Mouse (Mus musculus): ENCODE results near the gene Gdf11. TPM values are rescaled to one million over a fixed set of nuclear protein-coding genes. Genes with fewer than 3 reads are reported as not detected.

Gene Gdf11
- polyA plus RNA-seq, 1 experiment from 2014 or later, result 13.5 TPM

DNA sequence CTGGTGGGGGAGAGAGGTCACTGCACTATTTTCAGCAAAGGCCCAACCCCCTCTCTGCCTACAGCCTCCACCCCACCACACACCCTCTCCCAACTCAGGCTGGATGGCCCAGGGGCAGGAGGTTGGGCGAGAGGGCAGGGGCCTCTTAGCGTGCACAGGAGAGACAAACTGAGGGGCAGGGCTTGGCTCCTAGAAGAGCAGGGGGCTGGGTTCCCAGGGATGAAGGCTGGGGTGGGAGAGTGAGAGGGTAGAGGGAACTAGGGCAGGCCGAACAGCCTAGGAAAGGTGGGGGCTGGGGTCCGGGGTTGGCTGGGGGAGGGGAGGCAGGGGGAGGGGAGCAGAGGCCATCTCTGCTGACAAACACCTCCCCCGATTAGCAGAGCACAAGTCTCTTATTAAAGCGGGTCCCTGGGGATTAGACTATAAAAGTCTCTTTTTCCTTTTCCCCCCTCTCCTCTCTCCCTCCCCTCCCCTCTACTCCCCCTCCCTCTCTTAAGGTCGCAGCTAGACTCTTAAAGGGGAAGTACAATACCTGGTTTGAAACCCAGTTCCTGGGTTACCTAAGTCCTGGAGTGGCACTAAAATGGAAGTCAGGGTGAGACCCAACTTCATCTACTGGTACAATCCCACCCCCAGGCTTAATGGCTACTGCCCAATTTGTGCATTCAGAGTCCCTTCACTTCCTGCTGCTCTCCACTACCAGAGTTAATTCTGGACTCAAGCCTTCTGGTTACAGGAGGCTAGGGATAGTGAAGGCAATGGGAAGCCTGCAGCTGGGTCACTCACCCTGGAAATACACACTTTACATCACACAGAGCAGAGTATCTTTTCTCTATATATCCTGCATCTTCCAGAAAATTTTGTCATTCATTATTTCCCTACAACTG is 2.3 kb downstream of the Gdf11 start:
- WGBS, result 0% methylated on average over 7 of the region's 7 CpGs
- H3K9ac ChIP-seq, result peak overlapping the region; percentile 91
- H3K36me3 ChIP-seq, result peaks cover 39% of the 10 kb centered on the region
- no peaks in the 10 kb centered on the region for H3K9me3 ChIP-seq
- peak overlapping the region; percentile 83 for H3K4me3 ChIP-seq
- H3K27me3 ChIP-seq, result no peaks in the 10 kb centered on the region
- H3K27ac ChIP-seq (replicated peaks), result peak overlapping the region; percentile 99
- peaks cover 57% of the 10 kb centered on the region for H3K4me1 ChIP-seq (replicated peaks)
- peak; percentile 45 for ATAC-seq (ENCODE audit: low read depth)
- peak overlapping the region; percentile 85 for H3K4me2 ChIP-seq

DNA sequence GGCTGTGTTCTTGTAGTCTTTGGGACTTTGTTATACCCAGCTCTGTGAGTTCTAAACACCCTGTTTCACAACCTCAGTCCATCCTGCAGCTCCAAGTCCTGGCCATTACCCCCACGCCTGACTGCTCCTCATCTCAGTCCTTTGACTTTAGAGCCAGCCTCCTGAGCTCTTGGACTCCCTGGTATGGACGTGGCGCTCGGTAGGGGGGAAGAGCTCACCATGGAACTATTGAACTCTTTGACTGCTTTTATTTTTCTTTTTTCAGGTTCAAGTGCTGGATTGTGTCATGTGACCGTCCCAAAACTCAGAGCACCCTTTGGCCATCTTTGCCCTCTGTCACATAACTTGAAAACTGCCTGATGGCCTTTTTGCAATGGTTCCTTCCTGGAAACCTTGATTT is 9.5 kb downstream of the Gdf11 start:
- 89% methylated on average over 5 of the region's 5 CpGs for WGBS
- Histone ChIP-seq H3K27ac (replicated peaks) (no peak overlapping the region), H3K27me3 (no peaks in the 10 kb centered on the region), H3K9me3 (no peaks in the 10 kb centered on the region), H3K4me2 (no peak overlapping the region), H3K9ac (no peak overlapping the region), H3K4me1 (replicated peaks) (peaks cover 15% of the 10 kb centered on the region), H3K4me3 (no peak overlapping the region), H3K36me3 (peaks cover 72% of the 10 kb centered on the region)
- no peak for ATAC-seq (ENCODE audit: low read depth)

DNA sequence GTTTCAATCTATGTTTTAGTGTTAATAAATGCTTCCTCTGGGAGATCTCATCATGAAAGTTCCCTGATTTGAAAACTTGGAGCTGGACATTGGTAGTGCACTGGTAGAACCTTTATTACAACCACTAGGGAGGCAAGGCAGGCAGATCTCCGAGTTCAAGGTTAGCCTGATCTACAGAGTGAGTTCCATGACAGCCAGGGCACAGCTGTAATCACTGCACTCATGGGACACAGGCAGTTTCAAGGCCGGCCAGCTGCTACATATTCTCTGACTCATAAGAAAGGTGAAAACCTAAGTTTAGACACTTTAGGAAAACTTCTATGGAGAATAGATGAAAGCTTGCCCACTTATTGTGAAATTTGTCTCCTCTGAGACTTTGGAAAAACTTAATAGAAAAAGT is 12.7 kb downstream of the Gdf11 start:
- no peak overlapping the region for H3K4me2 ChIP-seq
- H3K9me3 ChIP-seq, result no peaks in the 10 kb centered on the region
- H3K4me1 ChIP-seq (replicated peaks), result 0 out of 2 replicates have a peak, but pooled peaks cover 4% of the 10 kb centered on the region
- WGBS, result 65% methylated on average over 2 of the region's 2 CpGs
- no peaks in the 10 kb centered on the region for H3K27me3 ChIP-seq
- no peak overlapping the region for H3K9ac ChIP-seq
- H3K36me3 ChIP-seq, result peaks cover 60% of the 10 kb centered on the region
- no peak overlapping the region for H3K4me3 ChIP-seq
- no peak overlapping the region for H3K27ac ChIP-seq (replicated peaks)
- no peak for ATAC-seq (ENCODE audit: low read depth)

DNA sequence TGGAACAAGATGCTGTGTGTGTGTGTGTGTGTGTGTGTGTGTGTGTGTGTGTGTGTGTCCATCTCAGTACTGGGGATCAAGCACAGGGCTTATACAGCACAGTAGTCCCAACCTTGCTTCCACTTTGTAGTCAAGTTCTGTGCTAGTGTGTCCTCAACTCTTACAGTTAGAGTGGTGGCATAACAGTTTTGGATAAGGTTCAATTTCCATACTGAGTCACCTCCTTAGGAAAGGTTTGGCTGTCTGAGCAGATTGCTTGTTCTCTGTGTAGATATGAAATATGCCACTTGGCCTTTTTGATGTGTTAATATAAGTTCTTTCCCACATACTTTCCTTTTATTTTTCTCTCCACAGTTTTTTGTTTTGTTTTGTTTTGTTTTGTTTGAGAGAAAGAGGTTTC is 13.2 kb downstream of the Gdf11 start:
- no peak for ATAC-seq (ENCODE audit: low read depth)
- no peak overlapping the region for H3K4me3 ChIP-seq
- H3K27ac ChIP-seq (replicated peaks), result no peak overlapping the region
- no peak overlapping the region for H3K4me2 ChIP-seq
- H3K9me3 ChIP-seq, result no peaks in the 10 kb centered on the region
- no peaks in the 10 kb centered on the region for H3K27me3 ChIP-seq
- H3K9ac ChIP-seq, result no peak overlapping the region
- H3K36me3 ChIP-seq, result peaks cover 60% of the 10 kb centered on the region
- H3K4me1 ChIP-seq (replicated peaks), result 0 out of 2 replicates have a peak, but pooled peaks cover 4% of the 10 kb centered on the region

DNA sequence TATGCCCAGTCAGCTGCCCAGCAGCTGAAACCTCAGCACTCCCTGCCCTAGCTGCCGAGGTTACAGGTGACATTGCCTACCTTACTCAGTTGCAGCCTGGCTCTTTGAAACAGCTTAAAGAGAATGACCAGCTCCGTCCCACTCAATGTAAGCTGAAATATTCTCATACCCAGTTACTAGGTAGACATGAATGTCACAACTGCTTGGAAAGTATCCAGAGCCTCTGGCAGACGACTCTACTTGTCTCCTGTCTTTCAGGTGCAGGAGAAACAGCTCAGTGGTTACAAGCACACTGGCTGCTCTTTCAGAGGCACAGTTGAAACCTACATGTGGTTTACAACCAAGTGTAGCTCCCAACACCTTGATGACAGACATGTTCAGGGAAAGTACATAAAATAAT is 21.2 kb downstream of the Gdf11 start:
- peaks cover 61% of the 10 kb centered on the region for H3K36me3 ChIP-seq

DNA sequence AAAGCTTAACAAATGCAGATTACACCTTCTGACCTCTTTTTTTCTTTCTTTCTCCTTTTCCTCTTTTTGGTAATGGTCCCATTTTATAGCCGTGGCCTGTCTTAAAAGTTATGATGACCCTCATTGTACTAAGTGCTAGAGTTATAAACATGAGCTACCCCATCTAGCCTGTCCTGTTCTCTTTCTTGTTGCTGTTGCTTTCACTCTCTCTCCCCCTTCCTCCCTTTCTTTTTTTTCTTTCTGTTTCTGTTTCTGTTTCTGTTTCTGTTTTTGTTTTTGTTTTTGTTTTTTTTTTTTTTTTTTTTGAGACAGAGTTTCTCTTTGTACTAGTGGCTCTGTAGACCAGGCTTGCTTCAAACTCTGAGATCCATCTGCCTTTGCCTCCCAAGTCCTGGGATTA is 25.0 kb downstream of the Gdf11 start:
- Histone ChIP-seq H3K9ac (no peak overlapping the region), H3K4me3 (no peak overlapping the region), H3K9me3 (no peaks in the 10 kb centered on the region), H3K4me2 (no peak overlapping the region), H3K4me1 (replicated peaks) (no peaks in the 10 kb centered on the region), H3K27me3 (no peaks in the 10 kb centered on the region), H3K27ac (replicated peaks) (no peak overlapping the region), H3K36me3 (peaks cover 45% of the 10 kb centered on the region)
- no peak for ATAC-seq (ENCODE audit: low read depth)
- WGBS, result 83% methylated on average over 1 of the region's 1 CpGs

More for the DNA sequence above, 21.2 kb downstream of the Gdf11 start:
- H3K9ac ChIP-seq, result no peak overlapping the region
- no peak overlapping the region for H3K4me3 ChIP-seq
- H3K9me3 ChIP-seq, result no peaks in the 10 kb centered on the region
- no peak overlapping the region for H3K27ac ChIP-seq (replicated peaks)
- WGBS, result 93% methylated on average over 3 of the region's 3 CpGs
- ATAC-seq (ENCODE audit: low read depth), result no peak
- H3K4me1 ChIP-seq (replicated peaks), result no peaks in the 10 kb centered on the region
- no peak overlapping the region for H3K4me2 ChIP-seq
- H3K27me3 ChIP-seq, result no peaks in the 10 kb centered on the region

DNA sequence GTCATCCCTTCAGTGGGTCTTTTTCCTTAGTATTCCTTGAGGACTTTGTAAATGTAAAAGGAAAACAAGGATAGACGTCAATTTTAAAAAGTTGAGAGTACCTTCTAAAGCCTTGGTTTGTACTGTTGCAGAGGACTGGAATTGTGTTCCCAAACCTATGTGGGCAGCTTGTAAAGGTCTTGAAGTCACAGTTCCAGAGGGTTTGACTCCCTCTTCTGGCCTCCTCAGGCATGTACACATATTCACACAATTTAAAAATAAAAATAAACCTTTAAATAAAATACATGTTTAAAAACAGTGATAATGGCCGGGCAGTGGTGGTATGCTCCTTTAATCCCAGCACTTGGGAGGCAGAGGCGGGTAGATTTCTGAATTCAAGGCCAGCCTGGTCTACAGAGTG is 25.5 kb downstream of the Gdf11 start:
- no peak for ATAC-seq (ENCODE audit: low read depth)
- no peak overlapping the region for H3K4me2 ChIP-seq
- H3K4me3 ChIP-seq, result no peak overlapping the region
- 87% methylated on average over 3 of the region's 3 CpGs for WGBS
- no peak overlapping the region for H3K27ac ChIP-seq (replicated peaks)
- no peaks in the 10 kb centered on the region for H3K9me3 ChIP-seq
- no peaks in the 10 kb centered on the region for H3K27me3 ChIP-seq
- H3K36me3 ChIP-seq, result peaks cover 45% of the 10 kb centered on the region
- H3K9ac ChIP-seq, result no peak overlapping the region
- no peaks in the 10 kb centered on the region for H3K4me1 ChIP-seq (replicated peaks)

DNA sequence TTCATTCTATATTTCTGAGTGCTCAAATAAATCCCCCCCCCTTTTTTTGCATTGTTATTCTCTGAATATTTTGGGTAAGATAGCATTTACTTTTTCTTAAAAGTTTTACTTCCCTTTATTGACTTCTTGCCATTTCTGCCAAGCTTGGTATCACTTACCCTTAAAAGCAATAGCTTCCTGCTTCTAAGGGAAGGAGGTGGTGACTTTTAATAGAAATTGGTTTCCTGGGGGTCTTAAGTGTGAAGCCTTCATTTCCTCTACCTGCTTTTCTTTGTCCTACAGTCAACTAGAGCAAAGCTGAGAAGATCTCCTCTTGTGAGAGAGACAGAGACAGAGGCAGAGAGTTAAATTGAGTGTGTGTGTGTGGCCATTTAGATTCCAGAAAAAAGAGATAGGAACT is 30.3 kb downstream of the Gdf11 start:
- H3K4me2 ChIP-seq, result no peak overlapping the region
- peaks cover 49% of the 10 kb centered on the region for H3K36me3 ChIP-seq
- H3K4me3 ChIP-seq, result no peak overlapping the region
- H3K4me1 ChIP-seq (replicated peaks), result no peaks in the 10 kb centered on the region
- no peaks in the 10 kb centered on the region for H3K9me3 ChIP-seq
- no peak overlapping the region for H3K9ac ChIP-seq
- no peaks in the 10 kb centered on the region for H3K27me3 ChIP-seq
- no peak for ATAC-seq (ENCODE audit: low read depth)
- no peak overlapping the region for H3K27ac ChIP-seq (replicated peaks)

DNA sequence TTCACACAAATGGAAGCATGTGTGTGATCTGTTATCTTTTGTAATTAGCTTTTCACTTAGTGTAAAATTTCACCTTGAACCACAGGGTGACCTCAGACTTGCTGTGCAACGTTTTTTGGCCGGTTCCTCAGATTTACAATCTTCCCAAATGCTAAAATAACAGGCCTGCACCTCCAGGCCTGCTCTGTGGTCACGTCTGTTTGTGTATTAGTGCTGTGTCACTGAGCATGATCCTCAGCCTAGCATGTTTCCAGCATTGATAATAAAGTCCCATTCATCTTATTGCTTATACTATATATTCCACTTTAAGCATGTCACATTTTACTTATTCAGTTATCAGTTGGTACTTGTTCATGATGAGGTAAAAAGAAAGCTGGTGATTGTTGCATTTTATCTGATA is 41.2 kb downstream of the Gdf11 start:
- Histone ChIP-seq H3K4me2 (no peak overlapping the region), H3K9ac (no peak overlapping the region), H3K9me3 (no peaks in the 10 kb centered on the region), H3K36me3 (peaks cover 52% of the 10 kb centered on the region), H3K27me3 (no peaks in the 10 kb centered on the region), H3K4me3 (no peak overlapping the region), H3K27ac (replicated peaks) (no peak overlapping the region), H3K4me1 (replicated peaks) (peaks cover 6% of the 10 kb centered on the region)
- WGBS, result 69% methylated on average over 3 of the region's 3 CpGs
- no peak for ATAC-seq (ENCODE audit: low read depth)

DNA sequence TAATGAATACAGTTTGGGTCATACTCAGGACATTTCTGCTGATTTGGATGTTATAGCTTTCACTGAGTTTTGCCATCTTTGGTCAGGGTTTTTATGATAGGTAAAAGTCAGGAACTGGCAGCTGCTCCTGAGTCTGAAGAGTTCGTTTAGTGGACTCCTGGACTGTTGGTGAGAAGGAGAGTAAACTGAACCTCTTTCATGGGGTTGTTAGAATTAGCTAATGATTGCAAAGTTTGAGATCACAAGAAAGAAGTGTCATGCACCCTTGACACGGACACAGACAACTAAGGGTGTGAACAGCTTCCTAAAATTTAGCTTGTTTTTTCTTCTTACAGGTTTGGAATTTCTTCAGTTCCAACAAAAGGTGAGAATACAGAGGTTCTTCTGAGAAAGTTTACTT is 43.1 kb downstream of the Gdf11 start:
- H3K36me3 ChIP-seq, result peaks cover 55% of the 10 kb centered on the region
- H3K9me3 ChIP-seq, result no peaks in the 10 kb centered on the region
- WGBS, result 65% methylated on average over 2 of the region's 2 CpGs
- no peak overlapping the region for H3K27ac ChIP-seq (replicated peaks)
- peaks cover 6% of the 10 kb centered on the region for H3K4me1 ChIP-seq (replicated peaks)
- H3K4me2 ChIP-seq, result no peak overlapping the region
- no peaks in the 10 kb centered on the region for H3K27me3 ChIP-seq
- no peak overlapping the region for H3K9ac ChIP-seq
- H3K4me3 ChIP-seq, result no peak overlapping the region
- ATAC-seq (ENCODE audit: low read depth), result no peak

DNA sequence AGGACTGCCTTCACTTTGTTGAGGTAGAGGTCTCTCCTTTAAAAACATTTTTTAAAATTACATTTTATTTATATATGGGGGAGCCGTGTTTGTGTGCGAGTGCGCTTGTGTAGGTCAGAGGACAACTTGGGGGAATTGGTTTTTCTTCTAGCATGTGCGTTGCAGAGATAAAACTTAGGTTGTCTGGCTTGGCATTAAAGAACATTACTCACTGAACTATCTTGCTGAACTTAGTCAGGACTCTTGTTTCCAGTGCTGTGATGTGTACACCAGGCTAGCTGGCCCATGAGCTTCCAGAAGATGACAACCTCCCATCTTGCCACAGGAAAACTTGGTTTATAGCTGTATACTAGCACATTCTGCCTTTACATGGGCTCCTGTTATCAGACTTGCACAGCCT is 44.9 kb downstream of the Gdf11 start:
- peaks cover 60% of the 10 kb centered on the region for H3K36me3 ChIP-seq
- H3K9me3 ChIP-seq, result no peaks in the 10 kb centered on the region
- no peak overlapping the region for H3K4me3 ChIP-seq
- H3K4me2 ChIP-seq, result no peak overlapping the region
- no peaks in the 10 kb centered on the region for H3K27me3 ChIP-seq
- peaks cover 6% of the 10 kb centered on the region for H3K4me1 ChIP-seq (replicated peaks)
- ATAC-seq (ENCODE audit: low read depth), result no peak
- WGBS, result 92% methylated on average over 4 of the region's 4 CpGs
- no peak overlapping the region for H3K9ac ChIP-seq
- no peak overlapping the region for H3K27ac ChIP-seq (replicated peaks)

DNA sequence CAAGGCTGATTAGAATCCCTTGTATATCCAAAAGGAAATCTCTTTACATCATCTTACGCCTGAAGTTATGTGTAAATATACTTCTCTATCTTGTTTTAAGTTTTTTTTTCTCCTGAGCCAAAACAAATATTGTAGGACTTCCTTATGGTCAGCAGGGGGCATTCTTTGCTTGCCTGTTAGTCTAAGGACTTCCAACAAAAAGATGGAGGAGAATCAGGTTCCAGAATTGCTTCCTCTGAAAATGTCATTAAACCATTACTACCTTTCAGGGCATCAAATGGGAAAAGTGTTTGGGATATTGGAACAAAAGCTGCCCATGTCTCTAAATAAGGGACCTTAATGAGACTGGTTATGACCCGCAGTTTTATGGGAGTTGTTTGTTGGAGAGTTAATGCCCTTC is 46.0 kb downstream of the Gdf11 start:
- peak; percentile 15; the same call in 1 of the 2 replicates for ATAC-seq (ENCODE audit: low read depth)
- Histone ChIP-seq H3K4me3 (no peak overlapping the region), H3K36me3 (peaks cover 67% of the 10 kb centered on the region), H3K9ac (no peak overlapping the region), H3K27ac (replicated peaks) (no peak overlapping the region; the same call in 1 of the 2 replicates), H3K4me1 (replicated peaks) (peaks cover 6% of the 10 kb centered on the region), H3K9me3 (no peaks in the 10 kb centered on the region), H3K4me2 (peak overlapping the region; percentile 29), H3K27me3 (no peaks in the 10 kb centered on the region)
- WGBS, result 20% methylated on average over 2 of the region's 2 CpGs

DNA sequence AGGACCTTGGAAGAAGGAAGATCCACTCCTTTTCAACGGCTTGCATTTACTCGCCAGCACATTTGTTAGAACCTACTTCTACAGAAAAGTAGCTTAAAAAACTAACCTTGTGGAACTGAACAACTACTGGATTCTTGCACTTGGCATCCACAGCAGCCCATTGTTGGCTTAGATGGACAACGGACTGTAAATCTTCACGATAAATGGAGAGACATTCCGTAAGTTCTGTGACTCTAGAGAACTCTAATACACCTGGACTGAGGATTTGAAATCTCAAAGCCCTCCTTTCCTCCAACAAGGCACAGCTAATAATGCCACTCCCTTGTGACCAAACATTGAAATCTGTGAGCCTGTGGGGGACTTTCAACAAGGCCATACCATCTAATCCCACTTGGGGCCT is 48.3 kb downstream of the Gdf11 start:
- H3K4me3 ChIP-seq, result no peak overlapping the region
- ATAC-seq (ENCODE audit: low read depth), result no peak
- H3K27me3 ChIP-seq, result no peaks in the 10 kb centered on the region
- WGBS, result 93% methylated on average over 5 of the region's 5 CpGs
- peaks cover 6% of the 10 kb centered on the region for H3K4me1 ChIP-seq (replicated peaks)
- no peaks in the 10 kb centered on the region for H3K9me3 ChIP-seq
- H3K36me3 ChIP-seq, result peaks cover 66% of the 10 kb centered on the region
- H3K27ac ChIP-seq (replicated peaks), result no peak overlapping the region
- no peak overlapping the region for H3K4me2 ChIP-seq
- H3K9ac ChIP-seq, result no peak overlapping the region

Measured in neural tube, embryonic 13.5 days (tissue).